Mouse (Mus musculus): ENCODE data around the gene Srsf12. TPM values are rescaled to one million over a fixed set of nuclear protein-coding genes. Genes with fewer than 3 reads are reported as not detected.

Srsf12 gene
- polyA plus RNA-seq, 1 experiment: not detected

- no peak overlapping the region for H3K27ac ChIP-seq (ENCODE audit: insufficient read depth, low read depth, low read length)
- no peaks in the 10 kb centered on the region for H3K4me1 ChIP-seq (ENCODE audit: control insufficient read depth, insufficient read depth, low read length)
- TF ChIP-seq POLR2A (IDR thresholded peaks at IDR 0.05; ENCODE audit: borderline replicate concordance, low read depth, low read length): no peak
- H3K4me3 ChIP-seq (ENCODE audit: insufficient read depth, low read length): no peak overlapping the region
Measured at GRCm38 (mm10) chr4:33224003-33224675, 15.3 kb downstream of the Srsf12 start.

GRCm38 (mm10) chr4:33227164-33227563, 18.4 kb downstream of the Srsf12 start:
- no peak for TF ChIP-seq CTCF (IDR thresholded peaks at IDR 0.05; ENCODE audit: low read depth, low read length)
- no peak for TF ChIP-seq POLR2A (IDR thresholded peaks at IDR 0.05; ENCODE audit: borderline replicate concordance, low read depth, low read length)
- Histone ChIP-seq H3K4me3 (ENCODE audit: insufficient read depth, low read length) (no peak overlapping the region), H3K27ac (ENCODE audit: insufficient read depth, low read depth, low read length) (no peak overlapping the region), H3K4me1 (ENCODE audit: control insufficient read depth, insufficient read depth, low read length) (no peaks in the 10 kb centered on the region)

GRCm38 (mm10) chr4:33229639-33230038, 20.8 kb downstream of the Srsf12 start:
- TF ChIP-seq CTCF (IDR thresholded peaks at IDR 0.05; ENCODE audit: low read depth, low read length) (no peak), POLR2A (IDR thresholded peaks at IDR 0.05; ENCODE audit: borderline replicate concordance, low read depth, low read length) (no peak)
- no peak overlapping the region for H3K4me3 ChIP-seq (ENCODE audit: insufficient read depth, low read length)

GRCm38 (mm10) chr4:33230881-33231280, 22.1 kb downstream of the Srsf12 start:
- no peaks in the 10 kb centered on the region; the same call in 1 of the 2 replicates for H3K4me1 ChIP-seq (ENCODE audit: control insufficient read depth, insufficient read depth, low read length)
- no peak overlapping the region for H3K4me3 ChIP-seq (ENCODE audit: insufficient read depth, low read length)
- TF ChIP-seq CTCF (IDR thresholded peaks at IDR 0.05; ENCODE audit: low read depth, low read length) (no peak), POLR2A (IDR thresholded peaks at IDR 0.05; ENCODE audit: borderline replicate concordance, low read depth, low read length) (no peak)
- no peak overlapping the region for H3K27ac ChIP-seq (ENCODE audit: insufficient read depth, low read depth, low read length)

More at GRCm38 (mm10) chr4:33229639-33230038, 20.8 kb downstream of the Srsf12 start:
- Histone ChIP-seq H3K4me1 (ENCODE audit: control insufficient read depth, insufficient read depth, low read length) (no peaks in the 10 kb centered on the region), H3K27ac (ENCODE audit: insufficient read depth, low read depth, low read length) (no peak overlapping the region)

- Histone ChIP-seq H3K4me3 (ENCODE audit: insufficient read depth, low read length) (no peak overlapping the region), H3K27ac (ENCODE audit: insufficient read depth, low read depth, low read length) (no peak overlapping the region), H3K4me1 (ENCODE audit: control insufficient read depth, insufficient read depth, low read length) (peaks cover 15% of the 10 kb centered on the region)
- TF ChIP-seq CTCF (IDR thresholded peaks at IDR 0.05; ENCODE audit: low read depth, low read length) (no peak), POLR2A (IDR thresholded peaks at IDR 0.05; ENCODE audit: borderline replicate concordance, low read depth, low read length) (no peak)
Measured at GRCm38 (mm10) chr4:33242536-33242935, 33.7 kb downstream of the Srsf12 start.

- TF ChIP-seq POLR2A (IDR thresholded peaks at IDR 0.05; ENCODE audit: borderline replicate concordance, low read depth, low read length) (no peak), CTCF (IDR thresholded peaks at IDR 0.05; ENCODE audit: low read depth, low read length) (no peak)
- H3K27ac ChIP-seq (ENCODE audit: insufficient read depth, low read depth, low read length): no peak overlapping the region
Measured at GRCm38 (mm10) chr4:33243016-33243758, 34.4 kb downstream of the Srsf12 start.

GRCm38 (mm10) chr4:33243921-33244320, 35.1 kb downstream of the Srsf12 start:
- no peak overlapping the region for H3K4me3 ChIP-seq (ENCODE audit: insufficient read depth, low read length)
- no peak overlapping the region for H3K27ac ChIP-seq (ENCODE audit: insufficient read depth, low read depth, low read length)
- TF ChIP-seq CTCF (IDR thresholded peaks at IDR 0.05; ENCODE audit: low read depth, low read length) (no peak), POLR2A (IDR thresholded peaks at IDR 0.05; ENCODE audit: borderline replicate concordance, low read depth, low read length) (no peak)
- H3K4me1 ChIP-seq (ENCODE audit: control insufficient read depth, insufficient read depth, low read length): peaks cover 15% of the 10 kb centered on the region

More at GRCm38 (mm10) chr4:33243016-33243758, 34.4 kb downstream of the Srsf12 start:
- H3K4me3 ChIP-seq (ENCODE audit: insufficient read depth, low read length): no peak overlapping the region
- H3K4me1 ChIP-seq (ENCODE audit: control insufficient read depth, insufficient read depth, low read length): peaks cover 15% of the 10 kb centered on the region

- H3K4me1 ChIP-seq (ENCODE audit: control insufficient read depth, insufficient read depth, low read length): peaks cover 28% of the 10 kb centered on the region
Measured at GRCm38 (mm10) chr4:33245853-33246395, 37.1 kb downstream of the Srsf12 start.

GRCm38 (mm10) chr4:33247479-33248053, 38.8 kb downstream of the Srsf12 start:
- peak overlapping the region; percentile 87 for H3K4me3 ChIP-seq (ENCODE audit: insufficient read depth, low read length)
- TF ChIP-seq POLR2A (IDR thresholded peaks at IDR 0.05; ENCODE audit: borderline replicate concordance, low read depth, low read length) (peak; percentile 41; the same call in 1 of the 2 replicates), CTCF (IDR thresholded peaks at IDR 0.05; ENCODE audit: low read depth, low read length) (no peak)
- H3K27ac ChIP-seq (ENCODE audit: insufficient read depth, low read depth, low read length): peak overlapping the region; percentile 97
- peaks cover 39% of the 10 kb centered on the region for H3K4me1 ChIP-seq (ENCODE audit: control insufficient read depth, insufficient read depth, low read length)

More at GRCm38 (mm10) chr4:33245853-33246395, 37.1 kb downstream of the Srsf12 start:
- no peak for TF ChIP-seq CTCF (IDR thresholded peaks at IDR 0.05; ENCODE audit: low read depth, low read length)
- no peak for TF ChIP-seq POLR2A (IDR thresholded peaks at IDR 0.05; ENCODE audit: borderline replicate concordance, low read depth, low read length)
- Histone ChIP-seq H3K27ac (ENCODE audit: insufficient read depth, low read depth, low read length) (no peak overlapping the region), H3K4me3 (ENCODE audit: insufficient read depth, low read length) (peak overlapping the region; percentile 57)
